Comparison of ENCODE assay signal across 30 mouse cellular contexts in the genomic region with DNA sequence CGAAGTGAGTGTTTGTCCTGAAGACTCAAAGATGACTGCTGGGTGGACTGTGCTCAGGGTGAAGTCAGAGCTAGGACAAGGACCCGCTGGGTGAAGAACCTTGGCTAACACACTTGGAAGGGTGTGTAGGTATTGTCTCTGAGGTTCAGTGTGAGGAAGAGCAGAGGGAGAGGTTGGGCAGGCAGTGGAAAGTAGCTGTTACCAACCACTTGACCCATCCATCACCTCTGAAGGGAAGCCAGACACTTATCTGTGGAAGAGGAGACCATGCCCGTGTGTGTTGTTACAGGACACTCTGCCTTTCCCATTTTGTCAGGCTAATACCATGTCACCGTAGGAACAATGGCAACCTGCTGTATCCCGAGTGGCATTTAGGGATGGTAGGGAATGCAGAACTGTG. TPM values are rescaled to one million over a fixed set of nuclear protein-coding genes. Genes with fewer than 3 reads are reported as not detected.
DNase-seq lines count a peak whose midpoint lies in the region; ATAC-seq and TF ChIP-seq lines count a peak whose summit lies in the region.
"Had no signal": no experiment of that assay in that cellular context is flagged by ENCODE, and none has a peak within 500 bp of the region (broad histone marks: within the 10 kb centered on the region; RNA-seq: fewer than 3 reads in every experiment).

No protein-coding gene starts in this region.

- peaks cover 5% of the 10 kb centered on the region; the same call in 1 of the 2 replicates for H3K79me2 ChIP-seq in CH12.LX (replicated peaks; ENCODE audit: control insufficient read depth, extremely low read depth, insufficient read depth, poor library complexity, severe bottlenecking)

- H3K4me2 ChIP-seq in liver, embryonic 13.5 days = no peak overlapping the region
- H3K4me2 ChIP-seq in liver, embryonic 12.5 days = no peak overlapping the region
- H3K4me2 ChIP-seq in CH12.LX (ENCODE audit: insufficient read depth, low read depth, poor library complexity, severe bottlenecking) = peak overlapping the region; percentile 82
- no peak overlapping the region for H3K4me2 ChIP-seq in stomach, postnatal 0 days (replicated peaks; ENCODE audit: low read depth)
- no peak overlapping the region for H3K4me2 ChIP-seq in hindbrain, embryonic 14.5 days (replicated peaks)
- H3K4me2 ChIP-seq: embryonic facial prominence, embryonic 13.5 days; embryonic facial prominence, embryonic 15.5 days; forebrain, embryonic 12.5 days had no signal

- no peak for TF ChIP-seq RAD21 in CH12.LX (IDR thresholded peaks at IDR 0.05; ENCODE audit: low read depth, low read length)

- no peak for TF ChIP-seq CTCF in CH12.LX (conservative IDR thresholded peaks at IDR 0.05 in 1 of 2, IDR thresholded peaks at IDR 0.05 in 1 of 2; ENCODE audit: low read depth in 2 of 2, low read length in 2 of 2)
- no peak for TF ChIP-seq CTCF in stomach, postnatal 0 days (IDR thresholded peaks at IDR 0.05; ENCODE audit: low read depth)

- no peak overlapping the region for H3K9ac ChIP-seq in liver, embryonic 13.5 days
- no peak overlapping the region for H3K9ac ChIP-seq in liver, embryonic 12.5 days
- H3K9ac ChIP-seq in CH12.LX (ENCODE audit: insufficient read depth, low read depth) = peak overlapping the region; percentile 65
- H3K9ac ChIP-seq in stomach, postnatal 0 days (ENCODE audit: low read length) = no peak overlapping the region
- H3K9ac ChIP-seq in hindbrain, embryonic 14.5 days = no peak overlapping the region
- H3K9ac ChIP-seq: embryonic facial prominence, embryonic 13.5 days; embryonic facial prominence, embryonic 15.5 days; forebrain, embryonic 12.5 days had no signal

- intact Hi-C loops in heart, postnatal 36 days (cut with DNase I) = no loop called here

- TF ChIP-seq POLR2A in CH12.LX (IDR thresholded peaks at IDR 0.05; ENCODE audit: low read depth, low read length) = no peak

- in situ Hi-C loops in CH12.LX (cut with MboI; ENCODE audit: low pct_ligation_motif_present, low pct_unique_long_range_greater_than_20kb, low sequenced_read_pairs) = loop anchor here (5.0 kb wide), 1 partner anchor 46 kb away; the partner anchor contains the start of gene Adprh

- no peaks in the 10 kb centered on the region for H3K9me3 ChIP-seq in liver, embryonic 13.5 days (replicated peaks)
- H3K9me3 ChIP-seq in liver, embryonic 12.5 days (replicated peaks) = no peaks in the 10 kb centered on the region
- no peaks in the 10 kb centered on the region for H3K9me3 ChIP-seq in CH12.LX (replicated peaks; ENCODE audit: low read length)
- no peaks in the 10 kb centered on the region for H3K9me3 ChIP-seq in stomach, postnatal 0 days (ENCODE audit: control insufficient read depth, low read length)
- H3K9me3 ChIP-seq in hindbrain, embryonic 14.5 days (ENCODE audit: control insufficient read depth, low read length) = no peaks in the 10 kb centered on the region
- H3K9me3 ChIP-seq: embryonic facial prominence, embryonic 13.5 days; embryonic facial prominence, embryonic 15.5 days; forebrain, embryonic 10.5 days; forebrain, embryonic 12.5 days; G1E had no signal

- dilution Hi-C loops in CH12.LX (cut with MboI; ENCODE audit: extremely low pct_ligation_motif_present, extremely low pct_unique_long_range_greater_than_20kb, low sequenced_read_pairs) = no loop called here

- H3K4me1 ChIP-seq in liver, embryonic 13.5 days (replicated peaks) = peaks cover 26% of the 10 kb centered on the region
- H3K4me1 ChIP-seq in liver, embryonic 12.5 days = peaks cover 23% of the 10 kb centered on the region
- peaks cover 51 to 94% of the 10 kb centered on the region in 2 experiments for H3K4me1 ChIP-seq in CH12.LX (ENCODE audit: control insufficient read depth in 1 of 2, insufficient read depth in 2 of 2)
- H3K4me1 ChIP-seq in stomach, postnatal 0 days (replicated peaks; ENCODE audit: control insufficient read depth, insufficient read depth) = no peaks in the 10 kb centered on the region
- no peaks in the 10 kb centered on the region for H3K4me1 ChIP-seq in hindbrain, embryonic 14.5 days (replicated peaks; ENCODE audit: control insufficient read depth, insufficient read depth, low read length)
- H3K4me1 ChIP-seq: embryonic facial prominence, embryonic 13.5 days; embryonic facial prominence, embryonic 15.5 days had no signal

- WGBS in liver, embryonic 13.5 days (ENCODE audit: insufficient replicate concordance) = 72% methylated on average over 5 of the region's 5 CpGs
- WGBS in liver, embryonic 12.5 days (ENCODE audit: insufficient replicate concordance) = 63% methylated on average over 5 of the region's 5 CpGs
- 72% methylated on average over 5 of the region's 5 CpGs for WGBS in stomach, postnatal 0 days
- WGBS in hindbrain, embryonic 14.5 days = 68% methylated on average over 5 of the region's 5 CpGs

- H3K27ac ChIP-seq in liver, embryonic 13.5 days = 0 out of 2 replicates have a peak overlapping the region, but pooled peaks have one; percentile 14
- H3K27ac ChIP-seq in liver, embryonic 12.5 days = no peak overlapping the region
- peak overlapping the region; percentile 98 for H3K27ac ChIP-seq in CH12.LX (ENCODE audit: insufficient read depth, low read depth)
- H3K27ac ChIP-seq in stomach, postnatal 0 days (replicated peaks) = no peak overlapping the region
- no peak overlapping the region for H3K27ac ChIP-seq in hindbrain, embryonic 14.5 days
- H3K27ac ChIP-seq: embryonic facial prominence, embryonic 13.5 days; embryonic facial prominence, embryonic 15.5 days; forebrain, embryonic 10.5 days; forebrain, embryonic 12.5 days had no signal

- no peak overlapping the region for H3K4me3 ChIP-seq in liver, embryonic 13.5 days (replicated peaks)
- no peak overlapping the region for H3K4me3 ChIP-seq in liver, embryonic 12.5 days
- H3K4me3 ChIP-seq in CH12.LX (replicated peaks in 1 of 3; ENCODE audit: low read depth in 2 of 3, low read length in 2 of 3, poor library complexity in 1 of 3) = peak overlapping the region; percentile 41 to 63 (median 52)
- H3K4me3 ChIP-seq in stomach, postnatal 0 days (ENCODE audit: low read depth, low read length) = no peak overlapping the region
- no peak overlapping the region for H3K4me3 ChIP-seq in hindbrain, embryonic 14.5 days (replicated peaks; ENCODE audit: low read length)
- H3K4me3 ChIP-seq: embryonic facial prominence, embryonic 13.5 days; embryonic facial prominence, embryonic 15.5 days; erythroblast, embryonic 14.5 days; forebrain, embryonic 10.5 days; forebrain, embryonic 12.5 days had no signal

- DNase-seq in heart, adult 11 months = peak; percentile 74
- DNase-seq in heart, postnatal 36 days = no peak
- no peak for DNase-seq in liver, embryonic 13.5 days
- DNase-seq in CH12.LX (ENCODE audit: extremely low read depth) = no peak
- DNase-seq in stomach, postnatal 0 days (ENCODE audit: low spot score) = no peak
- no peak for DNase-seq in hindbrain, embryonic 14.5 days (ENCODE audit: low spot score)
- DNase-seq: adrenal gland, adult 2 months; adrenal gland, postnatal 10 days; adrenal gland, postnatal 25 days; cerebellum, adult 11 months; cerebellum, adult 18-20 months; cerebellum, adult 8-10 months; cerebellum, adult 9-11 months; cerebellum, postnatal 14 days; cerebellum, postnatal 36 days; embryo, embryonic 11 days had no signal

- TF ChIP-seq EP300 in CH12.LX (IDR thresholded peaks at IDR 0.05; ENCODE audit: low read length) = no peak
- TF ChIP-seq EP300 in stomach, postnatal 0 days (optimal IDR thresholded peaks at IDR 0.05) = no peak

- no peaks in the 10 kb centered on the region for H3K27me3 ChIP-seq in liver, embryonic 13.5 days
- 0 out of 2 replicates have a peak, but pooled peaks cover 3% of the 10 kb centered on the region for H3K27me3 ChIP-seq in liver, embryonic 12.5 days (replicated peaks)
- no peaks in the 10 kb centered on the region for H3K27me3 ChIP-seq in CH12.LX (replicated peaks)
- no peaks in the 10 kb centered on the region for H3K27me3 ChIP-seq in stomach, postnatal 0 days (ENCODE audit: control insufficient read depth, insufficient read depth, low read length)
- no peaks in the 10 kb centered on the region for H3K27me3 ChIP-seq in hindbrain, embryonic 14.5 days (ENCODE audit: control insufficient read depth, insufficient read depth, low read length)
- H3K27me3 ChIP-seq: embryonic facial prominence, embryonic 13.5 days; embryonic facial prominence, embryonic 15.5 days; forebrain, embryonic 12.5 days had no signal

- no peaks in the 10 kb centered on the region for H3K36me3 ChIP-seq in liver, embryonic 13.5 days
- H3K36me3 ChIP-seq in liver, embryonic 12.5 days = no peaks in the 10 kb centered on the region
- peaks cover 0 to 2% of the 10 kb centered on the region in 2 experiments for H3K36me3 ChIP-seq in CH12.LX (replicated peaks in 1 of 2; ENCODE audit: control insufficient read depth in 1 of 2, insufficient read depth in 1 of 2, low read length in 1 of 2)
- H3K36me3 ChIP-seq in stomach, postnatal 0 days (ENCODE audit: control insufficient read depth, insufficient read depth, low read length) = no peaks in the 10 kb centered on the region
- H3K36me3 ChIP-seq in hindbrain, embryonic 14.5 days (replicated peaks; ENCODE audit: control insufficient read depth, insufficient read depth) = no peaks in the 10 kb centered on the region
- H3K36me3 ChIP-seq: embryonic facial prominence, embryonic 13.5 days; embryonic facial prominence, embryonic 15.5 days; forebrain, embryonic 10.5 days; forebrain, embryonic 12.5 days; G1E had no signal

- 0 out of 2 replicates have a peak, but pooled peaks have one; percentile 9 for ATAC-seq in liver, embryonic 13.5 days (ENCODE audit: low read depth)
- no peak for ATAC-seq in liver, embryonic 12.5 days
- ATAC-seq in stomach, postnatal 0 days (ENCODE audit: low FRiP score, low TSS enrichment) = 0 out of 2 replicates have a peak, but pooled peaks have one; percentile 29
- no peak for ATAC-seq in hindbrain, embryonic 14.5 days (ENCODE audit: low FRiP score)
- ATAC-seq: forebrain, embryonic 14.5 days; forebrain, embryonic 16.5 days had no signal

RNA-seq across cellular contexts. Expression of gene Pla1a, which starts 26.7 kb away (rescaled TPM):
- 10 to 100 TPM in 1 of 2 experiments, 1 to 10 TPM in 1; 9.1 to 10.1 TPM for total RNA-seq in heart, postnatal 36 days (2021)
- polyA plus RNA-seq in liver, embryonic 13.5 days (2015; fragmentation: Nextera tagmentation; extraction: Ambion mirVana) = 8.4 and 9.2 TPM in 2 replicates
- polyA plus RNA-seq in liver, embryonic 12.5 days (2016; fragmentation: Nextera tagmentation; extraction: Ambion mirVana) = 3.4 TPM in 2 replicates
- 20.6 and 27.9 TPM in 2 replicates for total RNA-seq in CH12.LX (2012; rRNA removed)
- total RNA-seq in CH12.LX (2014; rRNA removed) = 12.3 and 14.3 TPM in 2 replicates
- 9.3 and 11.0 TPM in 2 replicates for polyA plus RNA-seq in CH12.LX (2012; ENCODE audit: insufficient read length, low read depth)
- 0.11 and 0.34 TPM in 2 replicates for polyA plus RNA-seq in stomach, postnatal 0 days (2015; fragmentation: Nextera tagmentation; extraction: Ambion mirVana)
- 0.32 and 0.38 TPM in 2 replicates for polyA plus RNA-seq in hindbrain, embryonic 14.5 days (2014; fragmentation: Nextera tagmentation; extraction: Ambion mirVana)
- total RNA-seq: common myeloid progenitor, adult 5-6 weeks had no signal
- polyA plus RNA-seq: embryonic facial prominence, embryonic 11.5 days; erythroblast, embryonic 14.5 days; forebrain, embryonic 10.5 days; G1E had no signal

RNA-seq across cellular contexts. Expression of gene Popdc2, which starts 44.3 kb away (rescaled TPM):
- total RNA-seq in heart, postnatal 36 days (2021) = 100 to 1,000 TPM; 442 to 516 TPM
- 22.3 and 24.2 TPM in 2 replicates for polyA plus RNA-seq in liver, embryonic 13.5 days (2015; fragmentation: Nextera tagmentation; extraction: Ambion mirVana)
- polyA plus RNA-seq in liver, embryonic 12.5 days (2016; fragmentation: Nextera tagmentation; extraction: Ambion mirVana) = 20.3 and 24.8 TPM in 2 replicates
- total RNA-seq in CH12.LX (2012; rRNA removed) (1.0 and 3.6 TPM in 2 replicates), CH12.LX (2014; rRNA removed) (0.17 and 0.30 TPM in 2 replicates)
- 0.35 and 1.1 TPM in 2 replicates for polyA plus RNA-seq in CH12.LX (2012; ENCODE audit: insufficient read length, low read depth)
- 10.4 and 11.5 TPM in 2 replicates for polyA plus RNA-seq in stomach, postnatal 0 days (2015; fragmentation: Nextera tagmentation; extraction: Ambion mirVana)
- 0.24 and 0.26 TPM in 2 replicates for polyA plus RNA-seq in hindbrain, embryonic 14.5 days (2014; fragmentation: Nextera tagmentation; extraction: Ambion mirVana)

RNA-seq across cellular contexts. Expression of gene Adprh, which starts 46.2 kb away (rescaled TPM):
- 10 to 100 TPM; 22.8 to 23.1 TPM for total RNA-seq in heart, postnatal 36 days (2021)
- polyA plus RNA-seq in liver, embryonic 13.5 days (2015; fragmentation: Nextera tagmentation; extraction: Ambion mirVana) = 38.1 and 41.2 TPM in 2 replicates
- polyA plus RNA-seq in liver, embryonic 12.5 days (2016; fragmentation: Nextera tagmentation; extraction: Ambion mirVana) = 50.8 and 53.5 TPM in 2 replicates
- total RNA-seq in CH12.LX (2012; rRNA removed) = 47.3 and 67.7 TPM in 2 replicates
- 44.9 and 45.3 TPM in 2 replicates for total RNA-seq in CH12.LX (2014; rRNA removed)
- 82.9 and 93.2 TPM in 2 replicates for polyA plus RNA-seq in CH12.LX (2012; ENCODE audit: insufficient read length, low read depth)
- 44.4 and 46.7 TPM in 2 replicates for polyA plus RNA-seq in stomach, postnatal 0 days (2015; fragmentation: Nextera tagmentation; extraction: Ambion mirVana)
- polyA plus RNA-seq in hindbrain, embryonic 14.5 days (2014; fragmentation: Nextera tagmentation; extraction: Ambion mirVana) = 136 and 146 TPM in 2 replicates

RNA-seq across cellular contexts. Expression of gene Cd80, which starts 49.1 kb away (rescaled TPM):
- under 1 TPM; 0.56 to 0.79 TPM for total RNA-seq in heart, postnatal 36 days (2021)
- 0.08 and 0.16 TPM in 2 replicates for polyA plus RNA-seq in liver, embryonic 13.5 days (2015; fragmentation: Nextera tagmentation; extraction: Ambion mirVana)
- 0.12 and 0.19 TPM in 2 replicates for polyA plus RNA-seq in liver, embryonic 12.5 days (2016; fragmentation: Nextera tagmentation; extraction: Ambion mirVana)
- total RNA-seq in CH12.LX (2012; rRNA removed) (43.6 and 46.2 TPM in 2 replicates), CH12.LX (2014; rRNA removed) (54.3 and 57.8 TPM in 2 replicates)
- 37.0 and 39.5 TPM in 2 replicates for polyA plus RNA-seq in CH12.LX (2012; ENCODE audit: insufficient read length, low read depth)
- 0.45 and 0.59 TPM in 2 replicates for polyA plus RNA-seq in stomach, postnatal 0 days (2015; fragmentation: Nextera tagmentation; extraction: Ambion mirVana)
- polyA plus RNA-seq in hindbrain, embryonic 14.5 days (2014; fragmentation: Nextera tagmentation; extraction: Ambion mirVana) = 0.64 and 0.88 TPM in 2 replicates
- polyA plus RNA-seq: adrenal gland, adult 2 months; erythroblast, embryonic 14.5 days had no signal

RNA-seq across cellular contexts. Expression of gene Gm21987, which starts 59.5 kb away (rescaled TPM):
- total RNA-seq in heart, postnatal 36 days (2021) = not detected
- polyA plus RNA-seq in liver, embryonic 13.5 days (2015; fragmentation: Nextera tagmentation; extraction: Ambion mirVana) = not detected in 2 replicates
- not detected in 2 replicates for polyA plus RNA-seq in liver, embryonic 12.5 days (2016; fragmentation: Nextera tagmentation; extraction: Ambion mirVana)
- total RNA-seq in CH12.LX (2012; rRNA removed) (0.42 TPM in 1 of 2 replicates, not detected in the other), CH12.LX (2014; rRNA removed) (not detected in 2 replicates)
- 0.87 TPM in 1 of 2 replicates, not detected in the other for polyA plus RNA-seq in CH12.LX (2012; ENCODE audit: insufficient read length, low read depth)
- polyA plus RNA-seq in stomach, postnatal 0 days (2015; fragmentation: Nextera tagmentation; extraction: Ambion mirVana) = not detected in 2 replicates
- not detected in 2 replicates for polyA plus RNA-seq in hindbrain, embryonic 14.5 days (2014; fragmentation: Nextera tagmentation; extraction: Ambion mirVana)
- total RNA-seq: adrenal gland, postnatal 10 days; adrenal gland, postnatal 25 days; adrenal gland, postnatal 4 days; common myeloid progenitor, adult 5-6 weeks had no signal
- polyA plus RNA-seq: adrenal gland, adult 2 months; brain, embryonic 14.5 days; CD4-positive, CD25-positive, alpha-beta regulatory T cell, adult 4 months; embryonic facial prominence, embryonic 13.5 days; embryonic facial prominence, embryonic 15.5 days; forebrain, embryonic 10.5 days; forebrain, embryonic 12.5 days; forebrain, embryonic 14.5 days; forebrain, embryonic 16.5 days had no signal

Comparison
In these comparisons a context has a peak if more than half of its experiments do, and no peak if none do; other contexts are left out.
1. ATAC-seq: peak in liver, embryonic 13.5 days (single experiment) and stomach, postnatal 0 days (single experiment); none in liver, embryonic 12.5 days (single experiment) and hindbrain, embryonic 14.5 days (single experiment).
2. H3K27ac ChIP-seq: peak in liver, embryonic 13.5 days (single experiment) and CH12.LX (single experiment); none in liver, embryonic 12.5 days (single experiment), stomach, postnatal 0 days (single experiment) and hindbrain, embryonic 14.5 days (single experiment).
3. H3K4me3 ChIP-seq: peak in CH12.LX (3 of 3); none in liver, embryonic 13.5 days (single experiment), liver, embryonic 12.5 days (single experiment), stomach, postnatal 0 days (single experiment) and hindbrain, embryonic 14.5 days (single experiment).